Mouse (Mus musculus) urinary bladder, postnatal 14 days (tissue): ENCODE measurements at regions not wholly inside any gene's neighbourhood (a gene's known extent, or its start where the extent isn't known, plus 50 kb on each side); places are given as distances from the start of the nearest gene placed in this dataset.

Experiments used
- DNase-seq: peaks from one replicate; pipeline ENCODE4 v3.0.0; 2021; ENCODE audit warnings: low spot score

- no peak for DNase-seq
Measured at GRCm38 (mm10) chr1:40907813-40908212, 102.4 kb downstream of the Tmem182 start.

- no peak for DNase-seq
Measured at GRCm38 (mm10) chr1:40913591-40913990, 108.2 kb downstream of the Tmem182 start.

GRCm38 (mm10) chr1:40924271-40924670 lies 118.9 kb downstream of the Tmem182 start:
- DNase-seq = no peak

- no peak for DNase-seq
Measured at GRCm38 (mm10) chr1:40924780-40925179, 119.4 kb downstream of the Tmem182 start.

- no peak for DNase-seq
Measured at GRCm38 (mm10) chr1:40931374-40931773, 126.0 kb downstream of the Tmem182 start.

- no peak for DNase-seq
Measured at GRCm38 (mm10) chr1:40936729-40937128, 131.3 kb downstream of the Tmem182 start.

GRCm38 (mm10) chr1:40942751-40943150 lies 137.3 kb downstream of the Tmem182 start:
- no peak for DNase-seq

GRCm38 (mm10) chr1:40943165-40943564 lies 137.8 kb downstream of the Tmem182 start:
- no peak for DNase-seq

- no peak for DNase-seq
Measured at GRCm38 (mm10) chr1:40950641-40951040, 145.2 kb downstream of the Tmem182 start.

GRCm38 (mm10) chr1:40954720-40955163 lies 149.3 kb downstream of the Tmem182 start:
- no peak for DNase-seq

- no peak for DNase-seq
Measured at GRCm38 (mm10) chr1:40967768-40968504, 162.5 kb downstream of the Tmem182 start.

GRCm38 (mm10) chr1:40983762-40984161 lies 178.4 kb downstream of the Tmem182 start:
- DNase-seq = no peak

- no peak for DNase-seq
Measured at GRCm38 (mm10) chr1:40993327-40993726, 187.9 kb downstream of the Tmem182 start.

GRCm38 (mm10) chr1:41001154-41001949 lies 196.0 kb downstream of the Tmem182 start:
- no peak for DNase-seq

GRCm38 (mm10) chr1:41002006-41002405 lies 196.6 kb downstream of the Tmem182 start:
- no peak for DNase-seq

GRCm38 (mm10) chr1:41026943-41027342 lies 221.5 kb downstream of the Tmem182 start:
- DNase-seq = no peak

GRCm38 (mm10) chr1:41027540-41027978 lies 222.2 kb downstream of the Tmem182 start:
- DNase-seq = no peak

GRCm38 (mm10) chr1:41028021-41028420 lies 222.6 kb downstream of the Tmem182 start:
- DNase-seq = no peak

- DNase-seq = no peak
Measured at GRCm38 (mm10) chr1:41035085-41035880, 229.9 kb downstream of the Tmem182 start.

GRCm38 (mm10) chr1:41036940-41037339 lies 231.5 kb downstream of the Tmem182 start:
- DNase-seq = no peak

- no peak for DNase-seq
Measured at GRCm38 (mm10) chr1:41054426-41054955, 249.1 kb downstream of the Tmem182 start.

GRCm38 (mm10) chr1:41055761-41056160 lies 250.4 kb downstream of the Tmem182 start:
- DNase-seq = no peak
